Mouse (Mus musculus): ENCODE data around the gene E030025P04Rik. TPM values are rescaled to one million over a fixed set of nuclear protein-coding genes. Genes with fewer than 3 reads are reported as not detected.

The E030025P04Rik gene
- polyA plus RNA-seq, 1 experiment from 2014 or later = not detected

DNA sequence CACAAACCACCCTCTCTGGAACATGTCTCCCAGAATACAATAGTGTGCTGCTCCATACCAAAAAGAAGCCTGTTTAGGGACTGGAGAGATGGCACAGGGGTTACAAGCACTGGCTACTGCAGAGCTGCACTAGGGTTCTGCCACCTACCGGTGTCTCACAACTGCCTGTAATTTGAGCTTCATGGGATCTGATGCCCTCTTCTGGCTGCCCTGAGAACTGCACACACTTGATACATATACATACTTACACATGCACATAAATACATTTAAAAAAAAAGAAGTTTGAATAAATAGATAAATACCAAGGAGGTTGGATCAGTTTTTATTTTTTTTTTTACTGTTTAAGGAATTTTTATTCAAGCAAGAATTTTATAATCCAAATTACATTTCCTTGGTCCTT lies 28.1 kb upstream of the E030025P04Rik start:
- Histone ChIP-seq H3K4me2 (ENCODE audit: low read length) (no peak overlapping the region), H3K9me3 (ENCODE audit: control insufficient read depth, low read length) (0 out of 2 replicates have a peak, but pooled peaks cover 4% of the 10 kb centered on the region), H3K4me3 (ENCODE audit: low read depth, low read length) (no peak overlapping the region), H3K36me3 (ENCODE audit: control insufficient read depth, insufficient read depth, low read length) (no peaks in the 10 kb centered on the region), H3K9ac (ENCODE audit: low read length) (no peak overlapping the region), H3K4me1 (replicated peaks; ENCODE audit: control insufficient read depth, insufficient read depth, low read length) (no peaks in the 10 kb centered on the region), H3K27ac (ENCODE audit: low read depth) (no peak overlapping the region), H3K27me3 (replicated peaks; ENCODE audit: control insufficient read depth, insufficient read depth, low read length) (no peaks in the 10 kb centered on the region)
- ATAC-seq (replicated peaks; ENCODE audit: low FRiP score, low TSS enrichment, low read depth) (no peak), DNase-seq (ENCODE audit: low spot score) (no peak)
- WGBS = 89% methylated on average over 1 of the region's 1 CpGs

DNA sequence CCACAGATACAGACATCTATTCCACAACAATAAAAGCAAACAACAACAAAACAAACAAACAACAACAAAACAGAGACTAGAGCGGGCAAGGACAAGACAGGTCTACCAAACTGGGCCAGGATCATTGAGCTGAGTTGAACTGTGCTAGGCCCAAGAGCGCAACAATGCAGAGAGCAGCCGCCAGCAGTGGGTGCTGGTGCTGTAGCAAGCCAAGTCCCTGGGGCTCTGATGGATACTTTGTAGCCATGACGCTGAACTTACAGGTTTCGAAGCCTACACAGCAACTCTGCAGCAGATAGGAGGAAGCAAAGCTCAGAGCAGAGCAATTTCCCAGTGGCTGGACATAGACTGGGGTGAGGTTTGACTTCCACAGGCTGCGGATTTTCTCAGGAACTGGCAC lies 26.6 kb upstream of the E030025P04Rik start:
- no peak overlapping the region for H3K9ac ChIP-seq (ENCODE audit: low read length)
- no peak for ATAC-seq (replicated peaks; ENCODE audit: low FRiP score, low TSS enrichment, low read depth)

DNA sequence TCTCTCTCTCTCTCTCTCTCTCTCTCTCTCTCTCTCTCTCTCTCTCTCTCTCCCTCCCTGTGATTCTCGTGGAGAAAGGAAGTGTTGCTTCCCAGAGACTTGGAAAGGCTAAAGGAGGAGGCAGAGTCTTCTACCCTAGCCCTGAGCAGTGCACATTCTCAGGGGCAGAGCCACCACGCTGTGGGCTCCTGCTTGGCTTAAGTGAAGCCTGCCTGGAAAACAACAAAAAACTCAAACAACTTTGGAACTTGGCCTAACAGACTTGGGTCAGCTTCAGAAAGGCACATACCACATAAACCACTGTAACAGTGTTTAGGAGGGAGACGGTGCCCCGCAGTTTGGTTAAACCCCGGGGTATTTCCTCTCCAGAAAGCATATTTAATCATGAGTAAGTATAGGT lies 13.5 kb upstream of the E030025P04Rik start:
- ATAC-seq (replicated peaks; ENCODE audit: low FRiP score, low TSS enrichment, low read depth) (no peak), DNase-seq (ENCODE audit: low spot score) (no peak)
- Histone ChIP-seq H3K4me3 (ENCODE audit: low read depth, low read length) (no peak overlapping the region), H3K36me3 (ENCODE audit: control insufficient read depth, insufficient read depth, low read length) (no peaks in the 10 kb centered on the region), H3K27ac (ENCODE audit: low read depth) (no peak overlapping the region), H3K27me3 (replicated peaks; ENCODE audit: control insufficient read depth, insufficient read depth, low read length) (no peaks in the 10 kb centered on the region), H3K4me1 (replicated peaks; ENCODE audit: control insufficient read depth, insufficient read depth, low read length) (no peaks in the 10 kb centered on the region), H3K9ac (ENCODE audit: low read length) (no peak overlapping the region), H3K4me2 (ENCODE audit: low read length) (no peak overlapping the region), H3K9me3 (ENCODE audit: control insufficient read depth, low read length) (no peaks in the 10 kb centered on the region)
- WGBS = 68% methylated on average over 5 of the region's 5 CpGs

More for the DNA sequence above, 26.6 kb upstream of the E030025P04Rik start:
- no peak overlapping the region for H3K4me2 ChIP-seq (ENCODE audit: low read length)
- no peak overlapping the region for H3K4me3 ChIP-seq (ENCODE audit: low read depth, low read length)
- DNase-seq (ENCODE audit: low spot score) = no peak
- H3K4me1 ChIP-seq (replicated peaks; ENCODE audit: control insufficient read depth, insufficient read depth, low read length) = no peaks in the 10 kb centered on the region
- H3K27ac ChIP-seq (ENCODE audit: low read depth) = no peak overlapping the region
- no peaks in the 10 kb centered on the region for H3K27me3 ChIP-seq (replicated peaks; ENCODE audit: control insufficient read depth, insufficient read depth, low read length)
- WGBS = 97% methylated on average over 6 of the region's 6 CpGs
- no peaks in the 10 kb centered on the region for H3K36me3 ChIP-seq (ENCODE audit: control insufficient read depth, insufficient read depth, low read length)
- 0 out of 2 replicates have a peak, but pooled peaks cover 4% of the 10 kb centered on the region for H3K9me3 ChIP-seq (ENCODE audit: control insufficient read depth, low read length)

DNA sequence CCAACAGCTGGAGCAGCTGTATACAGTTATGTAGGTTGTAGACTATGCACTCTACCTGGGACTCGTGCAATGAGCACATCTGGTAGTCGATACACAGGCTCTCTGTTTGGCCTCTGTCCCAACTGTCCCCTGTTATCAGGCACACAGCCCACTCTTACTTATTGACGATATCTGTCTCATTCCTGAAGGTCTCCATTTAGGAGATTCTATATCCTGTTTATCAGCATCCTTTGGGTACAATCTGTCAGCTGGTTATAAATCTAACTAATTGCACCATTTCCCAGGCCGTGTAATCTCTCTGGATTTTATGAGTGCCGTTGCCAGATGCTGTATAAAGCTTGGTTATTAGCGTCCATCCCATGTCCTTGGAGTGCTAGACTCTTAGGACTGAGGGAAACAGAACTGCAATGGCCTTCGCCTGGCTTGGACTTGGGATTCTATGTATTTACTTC lies 747 bp upstream of the E030025P04Rik start:
- H3K27me3 ChIP-seq (replicated peaks; ENCODE audit: control insufficient read depth, insufficient read depth, low read length) = no peaks in the 10 kb centered on the region
- no peaks in the 10 kb centered on the region for H3K36me3 ChIP-seq (ENCODE audit: control insufficient read depth, insufficient read depth, low read length)
- no peaks in the 10 kb centered on the region for H3K9me3 ChIP-seq (ENCODE audit: control insufficient read depth, low read length)
- no peak overlapping the region for H3K4me3 ChIP-seq (ENCODE audit: low read depth, low read length)
- H3K4me2 ChIP-seq (ENCODE audit: low read length) = no peak overlapping the region
- H3K9ac ChIP-seq (ENCODE audit: low read length) = no peak overlapping the region
- DNase-seq (ENCODE audit: low spot score) (no peak), ATAC-seq (replicated peaks; ENCODE audit: low FRiP score, low TSS enrichment, low read depth) (no peak)
- H3K4me1 ChIP-seq (replicated peaks; ENCODE audit: control insufficient read depth, insufficient read depth, low read length) = 0 out of 2 replicates have a peak, but pooled peaks cover 3% of the 10 kb centered on the region
- 35% methylated on average over 7 of the region's 7 CpGs for WGBS
- no peak overlapping the region for H3K27ac ChIP-seq (ENCODE audit: low read depth)

DNA sequence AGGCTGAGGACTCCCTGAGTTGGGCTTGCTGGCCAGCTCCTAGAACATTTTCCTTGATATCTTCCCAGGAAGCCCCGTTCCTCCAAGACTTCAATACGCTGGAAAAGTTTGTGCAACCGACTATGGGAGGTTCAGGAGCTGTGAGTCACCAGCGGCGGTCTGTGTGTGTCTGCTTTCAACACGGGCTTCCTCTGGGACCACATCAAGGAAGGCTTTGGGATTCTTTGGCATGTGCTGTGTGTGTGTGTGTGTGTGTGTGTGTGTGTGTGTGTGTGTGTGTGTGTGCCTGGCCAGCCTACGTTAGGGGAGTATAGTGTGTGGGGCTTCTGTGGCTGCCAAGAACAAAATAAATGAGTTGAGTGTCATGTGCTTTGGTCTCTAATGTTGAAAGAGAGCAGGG lies 17.7 kb downstream of the E030025P04Rik start:
- ATAC-seq (replicated peaks; ENCODE audit: low FRiP score, low TSS enrichment, low read depth) (no peak), DNase-seq (ENCODE audit: low spot score) (no peak)
- 80% methylated on average over 7 of the region's 7 CpGs for WGBS

DNA sequence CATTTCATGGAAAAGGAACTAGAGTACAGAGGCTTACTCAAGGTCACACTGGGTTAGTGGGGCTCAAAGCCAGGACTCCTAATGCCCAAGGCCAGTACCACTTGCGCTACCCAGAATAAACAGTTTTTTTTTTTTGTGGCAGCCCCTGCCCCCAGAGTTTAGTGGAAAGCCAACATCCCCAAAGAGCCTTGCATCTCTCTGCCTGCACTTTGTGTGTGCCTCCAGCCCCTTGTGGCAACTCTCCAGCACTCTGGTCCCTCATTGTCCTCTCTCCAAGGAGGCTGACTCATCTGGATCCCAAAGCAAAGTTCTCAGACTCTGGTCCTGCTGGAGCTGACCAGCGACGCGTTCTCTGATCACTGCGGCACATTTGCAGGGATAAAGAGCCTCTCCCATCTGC lies 18.7 kb downstream of the E030025P04Rik start:
- DNase-seq (ENCODE audit: low spot score) (no peak), ATAC-seq (replicated peaks; ENCODE audit: low FRiP score, low TSS enrichment, low read depth) (no peak)
- Histone ChIP-seq H3K36me3 (ENCODE audit: control insufficient read depth, insufficient read depth, low read length) (no peaks in the 10 kb centered on the region), H3K4me1 (replicated peaks; ENCODE audit: control insufficient read depth, insufficient read depth, low read length) (no peaks in the 10 kb centered on the region), H3K4me3 (ENCODE audit: low read depth, low read length) (no peak overlapping the region), H3K9ac (ENCODE audit: low read length) (no peak overlapping the region), H3K27me3 (replicated peaks; ENCODE audit: control insufficient read depth, insufficient read depth, low read length) (no peaks in the 10 kb centered on the region), H3K9me3 (ENCODE audit: control insufficient read depth, low read length) (0 out of 2 replicates have a peak, but pooled peaks cover 2% of the 10 kb centered on the region), H3K4me2 (ENCODE audit: low read length) (no peak overlapping the region), H3K27ac (ENCODE audit: low read depth) (no peak overlapping the region)
- 73% methylated on average over 5 of the region's 5 CpGs for WGBS

More for the DNA sequence above, 17.7 kb downstream of the E030025P04Rik start:
- H3K9me3 ChIP-seq (ENCODE audit: control insufficient read depth, low read length) = 0 out of 2 replicates have a peak, but pooled peaks cover 2% of the 10 kb centered on the region
- no peaks in the 10 kb centered on the region for H3K4me1 ChIP-seq (replicated peaks; ENCODE audit: control insufficient read depth, insufficient read depth, low read length)
- no peak overlapping the region for H3K4me3 ChIP-seq (ENCODE audit: low read depth, low read length)
- no peaks in the 10 kb centered on the region for H3K36me3 ChIP-seq (ENCODE audit: control insufficient read depth, insufficient read depth, low read length)
- H3K27ac ChIP-seq (ENCODE audit: low read depth) = no peak overlapping the region
- H3K27me3 ChIP-seq (replicated peaks; ENCODE audit: control insufficient read depth, insufficient read depth, low read length) = no peaks in the 10 kb centered on the region
- H3K4me2 ChIP-seq (ENCODE audit: low read length) = no peak overlapping the region
- H3K9ac ChIP-seq (ENCODE audit: low read length) = no peak overlapping the region

DNA sequence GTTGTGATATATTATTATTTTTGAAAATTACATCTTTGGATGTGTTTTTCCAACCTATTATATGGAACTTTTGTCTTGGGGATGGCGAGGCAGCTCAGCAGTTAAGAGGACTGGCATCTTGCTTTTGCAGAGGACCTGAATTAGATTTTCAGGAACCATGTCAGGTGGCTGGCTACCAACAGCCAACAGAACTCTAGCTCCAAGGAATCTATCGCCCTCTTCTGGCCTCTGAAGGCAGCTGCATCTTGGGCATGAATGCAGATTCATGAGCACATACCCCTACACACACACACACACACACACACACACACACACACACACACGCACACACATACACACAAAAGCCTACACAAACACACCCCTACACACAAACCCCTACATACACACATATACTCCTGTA lies 19.9 kb downstream of the E030025P04Rik start:
- Histone ChIP-seq H3K4me3 (ENCODE audit: low read depth, low read length) (no peak overlapping the region), H3K9me3 (ENCODE audit: control insufficient read depth, low read length) (no peaks in the 10 kb centered on the region), H3K27ac (ENCODE audit: low read depth) (no peak overlapping the region), H3K4me2 (ENCODE audit: low read length) (no peak overlapping the region), H3K27me3 (replicated peaks; ENCODE audit: control insufficient read depth, insufficient read depth, low read length) (no peaks in the 10 kb centered on the region), H3K4me1 (replicated peaks; ENCODE audit: control insufficient read depth, insufficient read depth, low read length) (no peaks in the 10 kb centered on the region), H3K36me3 (ENCODE audit: control insufficient read depth, insufficient read depth, low read length) (no peaks in the 10 kb centered on the region), H3K9ac (ENCODE audit: low read length) (no peak overlapping the region)
- DNase-seq (ENCODE audit: low spot score) (no peak), ATAC-seq (replicated peaks; ENCODE audit: low FRiP score, low TSS enrichment, low read depth) (no peak)
- 49% methylated on average over 3 of the region's 3 CpGs for WGBS

DNA sequence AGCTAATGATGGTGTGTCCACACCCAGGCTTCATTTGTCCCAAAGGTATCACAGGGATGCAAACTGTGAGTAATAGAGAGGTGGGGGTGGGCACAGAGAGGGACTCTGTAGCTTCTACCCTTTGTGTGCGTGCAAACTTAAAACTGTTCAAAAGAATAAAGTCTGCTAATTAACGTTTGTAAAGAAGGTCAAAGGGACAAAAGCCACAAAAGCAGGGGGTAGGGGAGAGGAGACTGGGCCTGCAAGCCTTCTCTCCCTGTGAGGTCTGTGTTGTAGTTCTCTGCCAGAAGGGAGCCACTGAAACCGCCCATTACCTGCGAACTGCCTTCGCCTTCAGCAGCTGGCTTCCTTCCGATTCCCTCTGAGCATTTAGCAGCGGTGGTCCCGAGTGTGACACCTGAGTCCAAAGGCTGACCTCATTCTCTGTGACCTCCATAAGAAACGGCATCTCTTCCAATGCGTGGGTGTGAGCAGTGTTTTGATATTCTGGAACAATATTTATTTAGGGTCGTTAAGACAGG lies 34.3 kb downstream of the E030025P04Rik start:
- peaks cover 7% of the 10 kb centered on the region; the same call in 1 of the 2 replicates for H3K4me1 ChIP-seq (replicated peaks; ENCODE audit: control insufficient read depth, insufficient read depth, low read length)
- WGBS = 44% methylated on average over 11 of the region's 11 CpGs
- ATAC-seq (replicated peaks; ENCODE audit: low FRiP score, low TSS enrichment, low read depth) = no peak
- no peak overlapping the region for H3K4me2 ChIP-seq (ENCODE audit: low read length)
- DNase-seq (ENCODE audit: low spot score) = no peak
- no peaks in the 10 kb centered on the region for H3K9me3 ChIP-seq (ENCODE audit: control insufficient read depth, low read length)
- H3K36me3 ChIP-seq (ENCODE audit: control insufficient read depth, insufficient read depth, low read length) = no peaks in the 10 kb centered on the region
- no peak overlapping the region for H3K4me3 ChIP-seq (ENCODE audit: low read depth, low read length)
- H3K27ac ChIP-seq (ENCODE audit: low read depth) = no peak overlapping the region
- H3K27me3 ChIP-seq (replicated peaks; ENCODE audit: control insufficient read depth, insufficient read depth, low read length) = no peaks in the 10 kb centered on the region
- no peak overlapping the region for H3K9ac ChIP-seq (ENCODE audit: low read length)

DNA sequence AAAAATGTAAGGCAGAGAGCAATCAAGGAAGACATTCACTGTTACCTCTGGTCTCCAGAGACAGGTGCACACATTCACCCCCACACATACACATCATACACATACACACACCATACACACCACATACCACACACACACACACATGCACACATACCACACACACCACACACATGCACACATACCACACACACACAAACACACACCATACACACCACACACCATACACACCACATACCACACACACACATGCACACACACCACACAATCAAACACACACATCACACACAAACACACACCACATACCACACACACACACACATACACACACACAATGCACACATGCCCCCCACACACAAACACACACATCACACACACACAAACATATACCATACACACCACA lies 35.1 kb downstream of the E030025P04Rik start:
- peaks cover 7% of the 10 kb centered on the region; the same call in 1 of the 2 replicates for H3K4me1 ChIP-seq (replicated peaks; ENCODE audit: control insufficient read depth, insufficient read depth, low read length)
- H3K9ac ChIP-seq (ENCODE audit: low read length) = no peak overlapping the region
- H3K9me3 ChIP-seq (ENCODE audit: control insufficient read depth, low read length) = no peaks in the 10 kb centered on the region
- DNase-seq (ENCODE audit: low spot score) (no peak), ATAC-seq (replicated peaks; ENCODE audit: low FRiP score, low TSS enrichment, low read depth) (no peak)
- no peaks in the 10 kb centered on the region for H3K36me3 ChIP-seq (ENCODE audit: control insufficient read depth, insufficient read depth, low read length)
- no peak overlapping the region for H3K4me2 ChIP-seq (ENCODE audit: low read length)
- no peak overlapping the region for H3K4me3 ChIP-seq (ENCODE audit: low read depth, low read length)
- H3K27me3 ChIP-seq (replicated peaks; ENCODE audit: control insufficient read depth, insufficient read depth, low read length) = no peaks in the 10 kb centered on the region
- no peak overlapping the region for H3K27ac ChIP-seq (ENCODE audit: low read depth)
